Mouse (Mus musculus): ENCODE data around the gene Mrto4. TPM values are rescaled to one million over a fixed set of nuclear protein-coding genes. Genes with fewer than 3 reads are reported as not detected.

The Mrto4 gene
- polyA plus RNA-seq, 1 experiment = 115 TPM

DNA sequence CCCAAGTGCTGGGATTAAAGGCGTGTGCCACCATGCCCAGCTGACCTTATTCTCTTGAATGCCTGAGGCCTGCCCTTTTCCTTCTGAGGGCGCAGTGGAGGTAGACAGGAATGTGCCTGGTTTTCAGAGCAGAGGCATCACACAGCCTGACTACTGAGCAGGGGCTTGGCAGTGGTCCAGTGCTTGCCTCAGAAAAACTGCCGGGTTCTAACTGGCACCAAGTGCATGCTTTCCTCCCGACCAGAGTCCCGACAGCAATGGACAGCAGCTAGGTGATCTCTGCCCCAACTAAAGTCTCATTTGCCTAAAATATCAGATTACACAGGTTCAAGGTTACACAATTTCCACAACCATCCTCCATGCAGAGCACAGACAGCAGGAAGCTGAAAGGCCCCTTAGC is 8.7 kb downstream of the Mrto4 start:
- Histone ChIP-seq H3K36me3 (ENCODE audit: control insufficient read depth, insufficient read depth) (peaks cover 3% of the 10 kb centered on the region), H3K79me2 (ENCODE audit: control insufficient read depth, insufficient read depth) (no peaks in the 10 kb centered on the region), H3ac (ENCODE audit: control insufficient read depth, insufficient read length) (no peak overlapping the region), H3K27me3 (ENCODE audit: control insufficient read depth, insufficient read depth, insufficient read length) (no peaks in the 10 kb centered on the region), H3K4me2 (ENCODE audit: low read depth) (no peak overlapping the region), H3K4me3 (no peak overlapping the region)
- TF ChIP-seq MYOG (IDR thresholded peaks at IDR 0.05; ENCODE audit: control insufficient read depth in 1 of 3, insufficient read depth in 1 of 3, insufficient read length in 2 of 3, low read depth in 2 of 3) = no peak
- no peak for TF ChIP-seq POLR2AphosphoS2 (IDR thresholded peaks at IDR 0.05; ENCODE audit: insufficient read length, low read depth)
- TF ChIP-seq TCF12 (IDR thresholded peaks at IDR 0.05; ENCODE audit: insufficient read depth, poor library complexity, severe bottlenecking) = no peak
- TF ChIP-seq USF1 (IDR thresholded peaks at IDR 0.05; ENCODE audit: low read depth) = no peak
- TF ChIP-seq CEBPB (IDR thresholded peaks at IDR 0.05; ENCODE audit: insufficient read depth, poor library complexity, severe bottlenecking) = no peak
- no peak for TF ChIP-seq REST (IDR thresholded peaks at IDR 0.05; ENCODE audit: insufficient read depth, insufficient read length)
- no peak for TF ChIP-seq MAX (IDR thresholded peaks at IDR 0.05; ENCODE audit: low read depth)
- TF ChIP-seq SRF (IDR thresholded peaks at IDR 0.05; ENCODE audit: control insufficient read depth, insufficient read length, low read depth) = no peak
- no peak for TF ChIP-seq TCF3 (IDR thresholded peaks at IDR 0.05; ENCODE audit: insufficient read length, low read depth)
- TF ChIP-seq E2F4 (IDR thresholded peaks at IDR 0.05; ENCODE audit: insufficient read depth) = no peak
- no peak for TF ChIP-seq MYOD1 (IDR thresholded peaks at IDR 0.05; ENCODE audit: control insufficient read depth in 1 of 3, insufficient read length in 2 of 3, low read depth in 2 of 3)
- TF ChIP-seq POLR2A (IDR thresholded peaks at IDR 0.05; ENCODE audit: insufficient read length, low read depth) = no peak

- Histone ChIP-seq H3K36me3 (ENCODE audit: control insufficient read depth, insufficient read depth) (no peaks in the 10 kb centered on the region), H3K27me3 (ENCODE audit: control insufficient read depth, insufficient read depth, insufficient read length) (no peaks in the 10 kb centered on the region), H3ac (ENCODE audit: control insufficient read depth, insufficient read length) (no peak overlapping the region), H3K79me2 (ENCODE audit: control insufficient read depth, insufficient read depth) (no peaks in the 10 kb centered on the region), H3K4me3 (no peak overlapping the region), H3K4me2 (ENCODE audit: low read depth) (no peak overlapping the region)
- no peak for TF ChIP-seq POLR2A (IDR thresholded peaks at IDR 0.05; ENCODE audit: insufficient read length, low read depth)
- no peak for TF ChIP-seq TCF3 (IDR thresholded peaks at IDR 0.05; ENCODE audit: insufficient read length, low read depth)
- no peak for TF ChIP-seq MYOD1 (IDR thresholded peaks at IDR 0.05; ENCODE audit: control insufficient read depth in 1 of 3, insufficient read length in 2 of 3, low read depth in 2 of 3)
- no peak for TF ChIP-seq MYOG (IDR thresholded peaks at IDR 0.05; ENCODE audit: control insufficient read depth in 1 of 3, insufficient read depth in 1 of 3, insufficient read length in 2 of 3, low read depth in 2 of 3)
- no peak for TF ChIP-seq CEBPB (IDR thresholded peaks at IDR 0.05; ENCODE audit: insufficient read depth, poor library complexity, severe bottlenecking)
- no peak for TF ChIP-seq USF1 (IDR thresholded peaks at IDR 0.05; ENCODE audit: low read depth)
- TF ChIP-seq SRF (IDR thresholded peaks at IDR 0.05; ENCODE audit: control insufficient read depth, insufficient read length, low read depth) = no peak
- TF ChIP-seq E2F4 (IDR thresholded peaks at IDR 0.05; ENCODE audit: insufficient read depth) = no peak
- no peak for TF ChIP-seq POLR2AphosphoS2 (IDR thresholded peaks at IDR 0.05; ENCODE audit: insufficient read length, low read depth)
- TF ChIP-seq MAX (IDR thresholded peaks at IDR 0.05; ENCODE audit: low read depth) = no peak
- no peak for TF ChIP-seq REST (IDR thresholded peaks at IDR 0.05; ENCODE audit: insufficient read depth, insufficient read length)
- TF ChIP-seq TCF12 (IDR thresholded peaks at IDR 0.05; ENCODE audit: insufficient read depth, poor library complexity, severe bottlenecking) = no peak
Observed at GRCm38 (mm10) chr4:139341556-139342233, 10.7 kb downstream of the Mrto4 start.

- Histone ChIP-seq H3K4me2 (ENCODE audit: low read depth) (no peak overlapping the region), H3K27me3 (ENCODE audit: control insufficient read depth, insufficient read depth, insufficient read length) (no peaks in the 10 kb centered on the region), H3K4me3 (no peak overlapping the region), H3K36me3 (ENCODE audit: control insufficient read depth, insufficient read depth) (no peaks in the 10 kb centered on the region), H3K79me2 (ENCODE audit: control insufficient read depth, insufficient read depth) (no peaks in the 10 kb centered on the region), H3ac (ENCODE audit: control insufficient read depth, insufficient read length) (no peak overlapping the region)
- no peak for TF ChIP-seq TCF3 (IDR thresholded peaks at IDR 0.05; ENCODE audit: insufficient read length, low read depth)
- no peak for TF ChIP-seq MYOG (IDR thresholded peaks at IDR 0.05; ENCODE audit: control insufficient read depth in 1 of 3, insufficient read depth in 1 of 3, insufficient read length in 2 of 3, low read depth in 2 of 3)
- TF ChIP-seq CEBPB (IDR thresholded peaks at IDR 0.05; ENCODE audit: insufficient read depth, poor library complexity, severe bottlenecking) = no peak
- no peak for TF ChIP-seq USF1 (IDR thresholded peaks at IDR 0.05; ENCODE audit: low read depth)
- TF ChIP-seq POLR2AphosphoS2 (IDR thresholded peaks at IDR 0.05; ENCODE audit: insufficient read length, low read depth) = no peak
- no peak for TF ChIP-seq TCF12 (IDR thresholded peaks at IDR 0.05; ENCODE audit: insufficient read depth, poor library complexity, severe bottlenecking)
- TF ChIP-seq REST (IDR thresholded peaks at IDR 0.05; ENCODE audit: insufficient read depth, insufficient read length) = no peak
- no peak for TF ChIP-seq MYOD1 (IDR thresholded peaks at IDR 0.05; ENCODE audit: control insufficient read depth in 1 of 3, insufficient read length in 2 of 3, low read depth in 2 of 3)
- TF ChIP-seq POLR2A (IDR thresholded peaks at IDR 0.05; ENCODE audit: insufficient read length, low read depth) = no peak
- TF ChIP-seq MAX (IDR thresholded peaks at IDR 0.05; ENCODE audit: low read depth) = no peak
- TF ChIP-seq SRF (IDR thresholded peaks at IDR 0.05; ENCODE audit: control insufficient read depth, insufficient read length, low read depth) = no peak
- TF ChIP-seq E2F4 (IDR thresholded peaks at IDR 0.05; ENCODE audit: insufficient read depth) = no peak
Observed at GRCm38 (mm10) chr4:139340835-139341234, 11.5 kb downstream of the Mrto4 start.

GRCm38 (mm10) chr4:139338145-139338544 is 14.2 kb downstream of the Mrto4 start:
- Histone ChIP-seq H3K4me3 (no peak overlapping the region), H3K4me2 (ENCODE audit: low read depth) (no peak overlapping the region), H3ac (ENCODE audit: control insufficient read depth, insufficient read length) (no peak overlapping the region), H3K36me3 (ENCODE audit: control insufficient read depth, insufficient read depth) (no peaks in the 10 kb centered on the region), H3K27me3 (ENCODE audit: control insufficient read depth, insufficient read depth, insufficient read length) (no peaks in the 10 kb centered on the region), H3K79me2 (ENCODE audit: control insufficient read depth, insufficient read depth) (no peaks in the 10 kb centered on the region)
- TF ChIP-seq E2F4 (IDR thresholded peaks at IDR 0.05; ENCODE audit: insufficient read depth) (no peak), CEBPB (IDR thresholded peaks at IDR 0.05; ENCODE audit: insufficient read depth, poor library complexity, severe bottlenecking) (no peak), TCF3 (IDR thresholded peaks at IDR 0.05; ENCODE audit: insufficient read length, low read depth) (no peak), REST (IDR thresholded peaks at IDR 0.05; ENCODE audit: insufficient read depth, insufficient read length) (no peak), MYOG (IDR thresholded peaks at IDR 0.05; ENCODE audit: control insufficient read depth in 1 of 3, insufficient read depth in 1 of 3, insufficient read length in 2 of 3, low read depth in 2 of 3) (no peak), TCF12 (IDR thresholded peaks at IDR 0.05; ENCODE audit: insufficient read depth, poor library complexity, severe bottlenecking) (no peak), USF1 (IDR thresholded peaks at IDR 0.05; ENCODE audit: low read depth) (no peak), MAX (IDR thresholded peaks at IDR 0.05; ENCODE audit: low read depth) (no peak), MYOD1 (IDR thresholded peaks at IDR 0.05; ENCODE audit: control insufficient read depth in 1 of 3, insufficient read length in 2 of 3, low read depth in 2 of 3) (no peak), SRF (IDR thresholded peaks at IDR 0.05; ENCODE audit: control insufficient read depth, insufficient read length, low read depth) (no peak), POLR2A (IDR thresholded peaks at IDR 0.05; ENCODE audit: insufficient read length, low read depth) (no peak), POLR2AphosphoS2 (IDR thresholded peaks at IDR 0.05; ENCODE audit: insufficient read length, low read depth) (no peak)
